Mouse (Mus musculus): Measurements from ENCODE around the gene Tkt.

Tkt gene

GRCm38 (mm10) chr14:30622130-30622529 lies 74.0 kb downstream of the Tkt start:
- no peak for DNase-seq (ENCODE audit: low spot score)

GRCm38 (mm10) chr14:30622556-30622955 lies 74.4 kb downstream of the Tkt start:
- DNase-seq (ENCODE audit: low spot score): no peak

Data from yolk sac, embryonic 10.5 days (tissue).